Mouse (Mus musculus) cerebellum, adult 2 months (tissue): ENCODE results near the gene Itpr1.

Source experiments
- CTCF ChIP-seq: fragments of 200-500 bp; IDR thresholded peaks from 2 replicates; pipeline ENCODE4 v1.5.1; 2011; ENCODE audit warnings: low read depth, mild to moderate bottlenecking, control low read depth, low read length, moderate library complexity, borderline replicate concordance; ENCODE audit not compliant: insufficient read depth
- POLR2A ChIP-seq: fragments of 200-500 bp; IDR thresholded peaks from 2 replicates; pipeline ENCODE4 v1.6.1; 2011; ENCODE audit warnings: low read length, control low read depth, borderline replicate concordance; ENCODE audit not compliant: insufficient read depth

DNA sequence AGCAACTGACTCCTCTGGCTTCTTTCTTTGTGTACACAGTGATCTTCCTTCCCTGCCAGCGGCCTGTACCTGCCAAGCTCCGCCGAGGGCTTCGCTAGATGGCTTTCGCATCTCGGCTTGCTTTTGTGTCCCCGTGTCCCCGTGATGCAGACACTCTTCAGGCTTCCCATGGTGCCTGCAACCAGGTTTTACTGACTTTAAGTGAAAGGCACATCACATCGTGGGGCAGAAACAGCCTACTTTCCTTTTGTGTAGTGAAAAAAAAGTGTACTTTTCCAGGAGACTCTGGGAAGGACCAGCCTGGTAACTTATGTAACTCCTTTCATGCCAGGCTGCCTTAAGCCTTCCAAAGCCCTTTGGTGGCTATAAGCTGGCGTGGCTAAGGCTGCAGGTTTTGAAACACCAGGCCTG lies 113.9 kb downstream of the Itpr1 start:
- no peak for TF ChIP-seq CTCF
- TF ChIP-seq POLR2A: no peak
